In the genomic region with DNA sequence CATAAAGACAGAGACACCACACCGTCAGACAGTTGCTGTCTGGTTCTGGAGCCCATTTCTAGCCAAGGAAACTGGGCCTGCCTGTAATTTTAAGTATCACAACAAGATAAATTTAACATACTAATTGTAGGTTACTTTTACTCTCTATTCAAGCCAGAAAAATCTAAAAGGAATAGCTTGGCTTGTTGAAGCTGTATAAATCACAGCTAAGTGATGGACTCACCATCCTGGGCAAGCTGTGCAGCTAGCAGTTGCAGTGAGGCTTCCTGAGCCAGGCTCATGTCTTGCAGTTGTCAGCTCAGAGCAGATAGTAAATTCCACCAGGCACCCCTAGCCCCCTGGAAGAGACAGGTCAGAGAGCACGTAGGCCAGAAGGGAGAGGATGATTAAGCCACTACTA, we compare ENCODE assay signal across 21 mouse cellular contexts. TPM values are rescaled to one million over a fixed set of nuclear protein-coding genes. Genes with fewer than 3 reads are reported as not detected.
"Had no signal": no experiment of that assay in that cellular context is flagged by ENCODE, and none has a peak within 500 bp of the region (broad histone marks: within the 10 kb centered on the region; RNA-seq: fewer than 3 reads in every experiment).

No protein-coding gene starts in this region.

- H3K27ac ChIP-seq: heart, adult 2 months; heart, embryonic 13.5 days; heart, embryonic 15.5 days; hindbrain, embryonic 13.5 days; hindbrain, embryonic 15.5 days; hindbrain, postnatal 0 days; limb, embryonic 10.5 days; limb, embryonic 12.5 days had no signal

- H3K4me3 ChIP-seq: heart, adult 2 months; heart, embryonic 13.5 days; heart, embryonic 15.5 days; hindbrain, embryonic 13.5 days; hindbrain, embryonic 15.5 days; limb, embryonic 10.5 days; limb, embryonic 12.5 days had no signal

- H3K4me1 ChIP-seq: heart, embryonic 13.5 days; heart, embryonic 15.5 days; hindbrain, embryonic 13.5 days; hindbrain, embryonic 15.5 days; limb, embryonic 12.5 days had no signal

- DNase-seq: forebrain, postnatal 0 days; gastrocnemius, postnatal 14 days; gastrocnemius, postnatal 36 days; heart, adult 11 months; heart, adult 2 months; heart, postnatal 14 days; heart, postnatal 36 days; kidney, adult 11 months; kidney, adult 8-10 months; kidney, postnatal 10 days; kidney, postnatal 25 days; layer of hippocampus, adult 9-11 months; liver had no signal

RNA-seq across cellular contexts. Expression of gene Ccdc85a, which starts 50.8 kb away (rescaled TPM):
- total RNA-seq: hematopoietic stem cell, adult 5-6 weeks had no signal
